Mouse (Mus musculus) bone marrow macrophage, adult 2 months (primary cell): ENCODE data around the gene Ahsa1. TPM values are rescaled to one million over a fixed set of nuclear protein-coding genes. Genes with fewer than 3 reads are reported as not detected.

Experiments used
- H3K27ac ChIP-seq: 2 replicates; pipeline ENCODE4 v1.5.1; 2012; ENCODE audit warnings: low read depth, low read length; ENCODE audit not compliant: insufficient read depth
- H3K4me1 ChIP-seq: 2 replicates; pipeline ENCODE4 v1.6.1; 2012; ENCODE audit warnings: low read length; ENCODE audit not compliant: control insufficient read depth, insufficient read depth
- H3K4me3 ChIP-seq: 2 replicates; pipeline ENCODE4 v1.5.1; 2012; ENCODE audit warnings: mild to moderate bottlenecking, low read length, moderate library complexity; ENCODE audit not compliant: insufficient read depth
- CTCF ChIP-seq: IDR thresholded peaks from 2 replicates; pipeline ENCODE4 v1.5.1; 2012; ENCODE audit warnings: low read depth, mild to moderate bottlenecking, low read length, moderate library complexity
- POLR2A ChIP-seq: IDR thresholded peaks from 2 replicates; pipeline ENCODE4 v1.6.1; 2012; ENCODE audit warnings: mild to moderate bottlenecking, low read depth, low read length, borderline replicate concordance
- polyA plus RNA-seq: library from polyadenylated mRNA; stranded (reverse); fragments of >200 nt; gene quantifications from 2 replicates; pipeline ENCODE4 v1.2.4, GENCODE M21; 2012; ENCODE audit not compliant: missing spikeins, insufficient read depth, insufficient read length

Ahsa1 gene
- polyA plus RNA-seq, 1 experiment: 117 TPM

DNA sequence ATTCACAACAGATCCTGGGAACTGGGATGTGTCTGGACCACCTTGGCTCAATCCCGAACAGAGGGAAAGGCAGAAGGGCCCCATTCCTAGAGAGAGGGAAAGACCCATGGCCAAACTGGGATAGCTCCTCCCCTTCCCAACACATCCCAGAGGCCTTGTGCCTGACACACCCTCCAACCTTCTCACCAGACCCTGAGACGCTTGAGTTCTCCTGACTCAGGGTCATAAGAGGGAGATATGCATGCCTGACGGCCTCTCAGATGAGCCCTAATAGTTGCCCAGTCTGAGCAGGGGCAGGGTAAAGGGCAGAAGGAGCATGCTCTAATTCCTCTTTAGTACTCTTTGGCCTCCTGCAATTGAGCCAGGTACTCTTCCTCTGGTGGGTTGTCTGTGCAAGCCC, 13.1 kb downstream of the Ahsa1 start:
- Histone ChIP-seq H3K27ac (no peak overlapping the region), H3K4me1 (peaks cover 28% of the 10 kb centered on the region), H3K4me3 (no peak overlapping the region)
- TF ChIP-seq POLR2A: no peak
- TF ChIP-seq CTCF: no peak

DNA sequence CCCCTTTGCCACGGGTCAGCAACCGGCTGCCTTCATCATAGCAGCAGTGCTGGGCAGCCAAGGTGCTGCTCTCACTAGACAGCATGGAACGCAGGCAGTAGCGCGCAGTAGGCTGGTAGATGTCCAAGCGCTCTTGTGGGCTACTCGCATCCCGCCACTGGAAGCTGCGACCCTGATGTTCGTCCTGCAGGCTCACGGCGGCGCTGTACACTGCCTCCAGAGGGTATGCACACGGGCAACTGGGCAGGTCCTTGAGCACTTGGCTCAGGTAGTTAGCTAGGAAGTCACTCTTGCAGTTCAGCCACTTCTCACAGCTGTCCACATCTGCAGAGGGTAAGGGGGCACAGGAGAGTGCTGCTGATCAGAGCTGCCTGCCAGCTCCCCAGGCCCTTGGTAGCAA, 13.6 kb downstream of the Ahsa1 start:
- Histone ChIP-seq H3K4me1 (peaks cover 24% of the 10 kb centered on the region), H3K4me3 (no peak overlapping the region), H3K27ac (no peak overlapping the region)
- TF ChIP-seq POLR2A (no peak), CTCF (no peak)

DNA sequence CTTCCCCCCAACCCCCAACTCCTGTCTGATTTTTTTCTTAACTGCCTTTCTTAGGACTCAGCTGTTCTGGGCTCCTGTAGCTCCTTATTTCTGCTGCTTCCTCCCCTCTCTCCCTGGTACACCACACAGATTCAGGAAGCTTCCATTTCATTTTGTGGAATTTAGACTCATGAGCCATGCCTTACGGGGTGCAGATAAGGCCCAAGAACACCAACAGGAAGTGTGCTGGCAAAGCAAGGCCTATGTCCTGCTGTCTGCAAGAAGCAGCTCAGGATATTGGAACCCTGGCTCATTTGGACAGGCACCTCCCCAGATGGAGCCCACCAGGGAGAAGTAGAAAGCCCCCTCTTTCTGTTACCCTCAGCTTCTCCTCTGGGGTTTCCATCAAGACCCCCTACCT, 15.5 kb downstream of the Ahsa1 start:
- Histone ChIP-seq H3K4me3 (no peak overlapping the region), H3K27ac (no peak overlapping the region), H3K4me1 (peaks cover 6% of the 10 kb centered on the region)
- no peak for TF ChIP-seq POLR2A
- no peak for TF ChIP-seq CTCF

GRCm38 (mm10) chr12:87282743-87283142, 16.5 kb downstream of the Ahsa1 start:
- Histone ChIP-seq H3K4me1 (peaks cover 6% of the 10 kb centered on the region), H3K4me3 (no peak overlapping the region), H3K27ac (no peak overlapping the region)
- TF ChIP-seq POLR2A (no peak), CTCF (no peak)

- Histone ChIP-seq H3K4me1 (peaks cover 6% of the 10 kb centered on the region), H3K27ac (no peak overlapping the region), H3K4me3 (no peak overlapping the region)
- TF ChIP-seq CTCF: no peak
Observed at GRCm38 (mm10) chr12:87283706-87284105, 17.4 kb downstream of the Ahsa1 start.

GRCm38 (mm10) chr12:87284268-87284667, 18.0 kb downstream of the Ahsa1 start:
- H3K27ac ChIP-seq: no peak overlapping the region
- no peak overlapping the region for H3K4me3 ChIP-seq
- TF ChIP-seq CTCF (no peak), POLR2A (no peak)
- H3K4me1 ChIP-seq: peaks cover 6% of the 10 kb centered on the region

- Histone ChIP-seq H3K4me1 (peaks cover 6% of the 10 kb centered on the region), H3K27ac (no peak overlapping the region), H3K4me3 (no peak overlapping the region)
- TF ChIP-seq CTCF (no peak), POLR2A (no peak)
Observed at GRCm38 (mm10) chr12:87284726-87285125, 18.4 kb downstream of the Ahsa1 start.

DNA sequence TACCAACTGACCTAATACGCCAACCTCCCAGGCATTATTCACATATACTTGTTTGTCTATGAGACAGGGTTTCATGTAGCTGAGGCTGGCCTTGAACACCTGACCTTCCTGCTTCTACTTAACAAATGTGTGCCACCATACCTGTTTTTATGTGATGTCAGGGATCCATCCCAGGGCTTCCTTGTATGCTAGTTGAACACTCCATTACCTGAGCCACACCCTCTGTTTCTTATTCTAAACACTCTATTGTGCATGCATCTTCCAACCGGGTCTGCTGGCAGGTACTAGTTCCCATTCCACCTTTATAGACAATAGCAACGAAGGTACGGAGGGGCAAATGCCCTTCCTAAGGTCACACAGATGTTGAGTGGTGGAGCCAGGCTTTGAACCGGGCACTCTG, 22.8 kb downstream of the Ahsa1 start:
- H3K27ac ChIP-seq: no peak overlapping the region
- TF ChIP-seq POLR2A (no peak), CTCF (no peak)
- H3K4me1 ChIP-seq: no peaks in the 10 kb centered on the region
- H3K4me3 ChIP-seq: no peak overlapping the region

- TF ChIP-seq CTCF (no peak), POLR2A (no peak)
- no peak overlapping the region for H3K4me3 ChIP-seq
- H3K27ac ChIP-seq: no peak overlapping the region
- no peaks in the 10 kb centered on the region for H3K4me1 ChIP-seq
Observed at GRCm38 (mm10) chr12:87293934-87294333, 27.7 kb downstream of the Ahsa1 start.

- TF ChIP-seq POLR2A: no peak
- no peak for TF ChIP-seq CTCF
- peak overlapping the region; percentile 66 for H3K4me3 ChIP-seq
- H3K27ac ChIP-seq: no peak overlapping the region
- H3K4me1 ChIP-seq: no peaks in the 10 kb centered on the region
Observed at GRCm38 (mm10) chr12:87299037-87299656, 32.9 kb downstream of the Ahsa1 start.
